Mouse (Mus musculus) erythroblast, embryonic 14.5 days (primary cell): ENCODE measurements around the gene Crtc3.

ENCODE experiments used
- GATA1 ChIP-seq: IDR thresholded peaks from 2 replicates; pipeline ENCODE4 v1.6.1; 2012; ENCODE audit warnings: low read length, inconsistent platforms, mixed read lengths
- TAL1 ChIP-seq: IDR thresholded peaks from 3 replicates; pipeline ENCODE4 v1.6.1; 2012; ENCODE audit warnings: low read length, inconsistent platforms, mixed read lengths

- TF ChIP-seq TAL1 (peak; percentile 41; the same call in 1 of the 3 replicates), GATA1 (peak; percentile 64)
These were observed 146.4 kb downstream of the Crtc3 start for GRCm38 (mm10) chr7:80542139-80542831.
